Mouse (Mus musculus) gastrocnemius, postnatal 14 days (tissue): ENCODE measurements at regions not wholly inside any gene's neighbourhood (a gene's known extent, or its start where the extent isn't known, plus 50 kb on each side); places are given as distances from the start of the nearest gene placed in this dataset.
"Not testable (repeated sequence)": the region's sequence is repeated elsewhere in the genome, so short reads cannot be mapped to it uniquely, and the experiment has no call there.

ENCODE experiments used
- DNase-seq: peaks from one replicate; pipeline ENCODE4 v3.0.0; 2021; ENCODE audit warnings: mixed read lengths
- intact Hi-C: fragments of 180-260 bp; cut with DNase I; formaldehyde crosslinking; loops from one replicate; pipeline ENCODE4 v1.15.1; 2025; ENCODE audit warnings: low total_unique reads

GRCm38 (mm10) chr8:42442786-42443185 lies 698.5 kb downstream of the Triml1 start:
- no peak for DNase-seq
- intact Hi-C loops: no loop called here

GRCm38 (mm10) chr8:42402632-42403031 lies 738.7 kb downstream of the Triml1 start:
- intact Hi-C loops: no loop called here

GRCm38 (mm10) chr8:42396886-42397285 lies 744.4 kb downstream of the Triml1 start:
- no peak for DNase-seq
- intact Hi-C loops: no loop called here

More at GRCm38 (mm10) chr8:42402632-42403031, 738.7 kb downstream of the Triml1 start:
- no peak for DNase-seq

- intact Hi-C loops: no loop called here
- DNase-seq: no peak
Measured at GRCm38 (mm10) chr8:42388816-42389215, 752.5 kb downstream of the Triml1 start.

- intact Hi-C loops: no loop called here
- no peak for DNase-seq
Measured at GRCm38 (mm10) chr8:42348073-42348603, 793.1 kb downstream of the Triml1 start.

- intact Hi-C loops: no loop called here
- no peak for DNase-seq
Measured at GRCm38 (mm10) chr8:42334708-42335107, 806.6 kb downstream of the Triml1 start.

GRCm38 (mm10) chr8:42324663-42325062 lies 816.6 kb downstream of the Triml1 start:
- intact Hi-C loops: no loop called here
- no peak for DNase-seq

- no peak for DNase-seq
- intact Hi-C loops: no loop called here
Measured at GRCm38 (mm10) chr8:42322862-42323261, 818.4 kb downstream of the Triml1 start.

GRCm38 (mm10) chr8:42311060-42311459 lies 830.2 kb downstream of the Triml1 start:
- no peak for DNase-seq
- intact Hi-C loops: no loop called here

- intact Hi-C loops: no loop called here
- DNase-seq: no peak
Measured at GRCm38 (mm10) chr8:42291392-42291791, 849.9 kb downstream of the Triml1 start.

GRCm38 (mm10) chr8:42282011-42282410 lies 859.3 kb downstream of the Triml1 start:
- no peak for DNase-seq
- intact Hi-C loops: no loop called here

GRCm38 (mm10) chr8:42253358-42253757 lies 836.5 kb upstream of the Frg1 start:
- intact Hi-C loops: no loop called here
- no peak for DNase-seq

GRCm38 (mm10) chr8:42242321-42242720 lies 825.4 kb upstream of the Frg1 start:
- intact Hi-C loops, DNase-seq: not testable (repeated sequence)

- intact Hi-C loops: no loop called here
- no peak for DNase-seq
Measured at GRCm38 (mm10) chr8:42219857-42220600, 803.2 kb upstream of the Frg1 start.

- intact Hi-C loops: no loop called here
- no peak for DNase-seq
Measured at GRCm38 (mm10) chr8:42210943-42211342, 794.1 kb upstream of the Frg1 start.

- no peak for DNase-seq
- intact Hi-C loops: no loop called here
Measured at GRCm38 (mm10) chr8:42209989-42210388, 793.1 kb upstream of the Frg1 start.

- intact Hi-C loops: no loop called here
- no peak for DNase-seq
Measured at GRCm38 (mm10) chr8:42197257-42197656, 780.4 kb upstream of the Frg1 start.

- DNase-seq: no peak
- intact Hi-C loops: no loop called here
Measured at GRCm38 (mm10) chr8:42193902-42194550, 777.2 kb upstream of the Frg1 start.

- intact Hi-C loops: no loop called here
- no peak for DNase-seq
Measured at GRCm38 (mm10) chr8:42187083-42187482, 770.2 kb upstream of the Frg1 start.

GRCm38 (mm10) chr8:42183288-42183878 lies 766.5 kb upstream of the Frg1 start:
- intact Hi-C loops: no loop called here
- no peak for DNase-seq

- intact Hi-C loops: no loop called here
- no peak for DNase-seq
Measured at GRCm38 (mm10) chr8:42162441-42162840, 745.6 kb upstream of the Frg1 start.
